Mouse (Mus musculus): ENCODE results near the gene Dph1. TPM values are rescaled to one million over a fixed set of nuclear protein-coding genes. Genes with fewer than 3 reads are reported as not detected.

The Dph1 gene
- polyA plus RNA-seq (2012; rRNA removed) = 12.8 and 16.6 TPM in 2 replicates

DNA sequence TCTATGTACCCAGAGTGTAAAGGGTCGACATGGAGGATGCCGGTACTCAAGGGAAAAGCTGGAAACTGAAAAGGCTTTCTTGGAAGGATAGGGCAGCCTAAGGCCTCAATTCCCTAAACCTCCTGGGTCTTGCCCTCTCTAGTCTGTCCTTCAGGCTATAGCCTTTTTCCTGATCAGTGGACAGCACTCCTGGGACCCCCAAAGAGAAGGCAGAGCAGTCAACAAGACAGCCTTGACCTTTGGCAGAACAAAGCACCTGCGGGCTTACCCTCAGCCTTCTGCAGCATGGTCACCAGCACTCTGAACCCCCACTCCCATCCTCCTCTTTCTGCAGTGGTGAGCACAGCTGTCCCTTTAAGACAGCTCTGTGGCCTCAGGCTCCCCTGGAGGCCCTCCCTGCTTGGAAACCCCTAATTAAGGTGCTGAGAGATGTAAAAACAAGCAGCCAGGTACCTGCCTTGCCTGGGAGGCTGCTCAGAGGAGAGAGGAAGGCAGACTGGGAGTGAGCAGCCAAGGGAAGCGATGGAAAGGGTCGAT is at the start of gene Dph1:
TSS of gene Dph1 (minus strand) at position 337 of the 537 bp plus-strand sequence.
- no peaks in the 10 kb centered on the region for H3K36me3 ChIP-seq (ENCODE audit: control insufficient read depth, insufficient read depth, low read length)
- no peaks in the 10 kb centered on the region for H3K27me3 ChIP-seq (ENCODE audit: control insufficient read depth, insufficient read depth, low read length)
- peak within 1 kb of the TSS; percentile 9; the same call in 1 of the 2 replicates for H3K27ac ChIP-seq (ENCODE audit: control insufficient read depth, insufficient read depth, low read depth, low read length)
- TF ChIP-seq POLR2A (IDR thresholded peaks at IDR 0.05; ENCODE audit: control insufficient read depth, low read depth, low read length) = no peak
- no peak for TF ChIP-seq CTCF (IDR thresholded peaks at IDR 0.05; ENCODE audit: control insufficient read depth, insufficient read depth, insufficient replicate concordance, low read depth, low read length)
- H3K4me3 ChIP-seq (ENCODE audit: control insufficient read depth, low read depth, low read length) = peak within 1 kb of the TSS; percentile 95
- H3K4me1 ChIP-seq (ENCODE audit: control insufficient read depth, insufficient read depth, low read length) = peaks cover 15% of the 10 kb centered on the region

DNA sequence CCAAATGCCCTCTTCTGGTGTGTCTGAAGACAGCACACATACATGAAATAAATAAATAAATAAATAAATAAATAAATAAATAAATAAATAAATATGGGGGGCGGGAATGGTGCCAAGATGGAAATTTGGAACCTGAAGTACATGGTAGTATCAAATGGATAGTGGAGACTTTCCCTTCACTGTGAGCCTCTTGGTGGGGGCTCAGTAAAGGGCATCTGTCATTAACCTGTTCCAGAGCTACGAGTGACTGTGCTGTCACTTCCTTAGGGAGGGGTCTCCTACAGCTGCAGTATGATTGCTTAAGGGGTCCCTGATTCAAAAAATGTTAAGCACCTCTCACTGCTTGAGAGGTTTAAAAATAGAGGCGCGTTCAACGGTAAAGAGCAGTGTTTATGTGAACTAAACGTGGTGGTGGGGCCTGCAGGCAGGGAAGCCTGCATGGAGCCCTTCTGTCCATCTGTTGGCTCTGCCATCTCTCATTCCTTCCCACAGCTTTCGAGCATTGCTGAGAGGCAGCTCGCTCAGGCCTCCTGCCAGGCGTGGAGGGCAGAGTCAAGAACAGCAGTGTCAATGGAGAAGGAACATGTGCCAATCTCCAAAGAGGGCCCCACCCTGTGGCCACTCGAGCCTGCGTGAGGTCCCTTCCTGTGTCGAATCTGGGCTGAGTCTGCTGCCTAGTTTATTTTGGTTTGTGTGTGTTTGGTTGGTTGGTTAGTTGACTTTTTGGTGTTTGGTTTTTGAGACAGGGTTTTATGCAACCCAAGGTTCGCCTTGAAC is 49.3 kb upstream of the Dph1 start:
- no peak for TF ChIP-seq POLR2A (IDR thresholded peaks at IDR 0.05; ENCODE audit: control insufficient read depth, low read depth, low read length)
- TF ChIP-seq CTCF (IDR thresholded peaks at IDR 0.05; ENCODE audit: control insufficient read depth, insufficient read depth, insufficient replicate concordance, low read depth, low read length) = no peak
- H3K4me1 ChIP-seq (ENCODE audit: control insufficient read depth, insufficient read depth, low read length) = peaks cover 15% of the 10 kb centered on the region
- H3K4me3 ChIP-seq (ENCODE audit: control insufficient read depth, low read depth, low read length) = no peak overlapping the region
- no peaks in the 10 kb centered on the region for H3K36me3 ChIP-seq (ENCODE audit: control insufficient read depth, insufficient read depth, low read length)
- H3K27me3 ChIP-seq (ENCODE audit: control insufficient read depth, insufficient read depth, low read length) = no peaks in the 10 kb centered on the region
- H3K27ac ChIP-seq (ENCODE audit: control insufficient read depth, insufficient read depth, low read depth, low read length) = no peak overlapping the region

DNA sequence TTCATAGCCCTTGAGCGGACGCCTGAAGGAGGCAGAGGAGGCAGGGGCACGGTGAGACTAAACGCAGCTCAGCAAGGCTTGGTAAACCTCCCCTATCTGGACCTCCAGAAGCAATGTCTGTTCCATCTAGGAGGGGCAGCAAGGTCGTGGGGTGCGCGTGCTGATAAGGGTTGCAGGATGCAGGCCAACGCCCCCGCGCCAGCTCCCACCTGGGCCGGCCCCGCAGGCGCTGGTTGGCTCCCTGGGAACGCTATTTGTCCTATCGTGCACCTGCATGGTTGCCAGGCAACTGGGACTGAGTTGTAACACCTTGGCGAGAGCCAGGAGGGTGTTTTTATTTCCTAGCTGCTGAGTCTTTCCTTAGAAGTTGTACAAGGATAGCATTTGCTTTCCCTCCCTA is 43.7 kb upstream of the Dph1 start:
- TF ChIP-seq CTCF (IDR thresholded peaks at IDR 0.05; ENCODE audit: control insufficient read depth, insufficient read depth, insufficient replicate concordance, low read depth, low read length) = no peak
- 0 out of 2 replicates have a peak, but pooled peaks have one; percentile 22 for TF ChIP-seq POLR2A (IDR thresholded peaks at IDR 0.05; ENCODE audit: control insufficient read depth, low read depth, low read length)
- Histone ChIP-seq H3K27ac (ENCODE audit: control insufficient read depth, insufficient read depth, low read depth, low read length) (no peak overlapping the region), H3K27me3 (ENCODE audit: control insufficient read depth, insufficient read depth, low read length) (no peaks in the 10 kb centered on the region), H3K36me3 (ENCODE audit: control insufficient read depth, insufficient read depth, low read length) (no peaks in the 10 kb centered on the region), H3K4me1 (ENCODE audit: control insufficient read depth, insufficient read depth, low read length) (peaks cover 16% of the 10 kb centered on the region), H3K4me3 (ENCODE audit: control insufficient read depth, low read depth, low read length) (no peak overlapping the region)

DNA sequence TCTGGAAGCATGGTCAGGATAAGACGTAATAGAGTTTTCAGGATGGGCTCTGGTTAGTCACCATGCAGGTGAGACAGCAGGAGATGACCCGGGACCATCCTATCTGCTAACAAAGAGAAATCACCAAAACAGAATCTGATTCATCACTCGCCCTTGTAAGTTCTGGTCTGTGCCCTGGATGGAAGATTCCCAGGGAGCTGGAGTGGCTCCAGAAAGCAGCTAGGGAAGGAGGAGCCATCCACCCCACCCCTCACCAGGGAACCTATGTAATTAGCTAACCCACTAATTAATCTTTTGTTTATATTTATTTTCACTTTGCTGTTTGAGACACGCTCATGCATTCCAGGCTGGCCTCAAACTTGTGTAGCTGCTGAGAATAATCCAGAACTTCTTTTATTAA is 41.4 kb upstream of the Dph1 start:
- Histone ChIP-seq H3K36me3 (ENCODE audit: control insufficient read depth, insufficient read depth, low read length) (no peaks in the 10 kb centered on the region), H3K27me3 (ENCODE audit: control insufficient read depth, insufficient read depth, low read length) (no peaks in the 10 kb centered on the region), H3K27ac (ENCODE audit: control insufficient read depth, insufficient read depth, low read depth, low read length) (no peak overlapping the region), H3K4me1 (ENCODE audit: control insufficient read depth, insufficient read depth, low read length) (peaks cover 16% of the 10 kb centered on the region), H3K4me3 (ENCODE audit: control insufficient read depth, low read depth, low read length) (no peak overlapping the region)
- TF ChIP-seq POLR2A (IDR thresholded peaks at IDR 0.05; ENCODE audit: control insufficient read depth, low read depth, low read length) = no peak
- TF ChIP-seq CTCF (IDR thresholded peaks at IDR 0.05; ENCODE audit: control insufficient read depth, insufficient read depth, insufficient replicate concordance, low read depth, low read length) = no peak

DNA sequence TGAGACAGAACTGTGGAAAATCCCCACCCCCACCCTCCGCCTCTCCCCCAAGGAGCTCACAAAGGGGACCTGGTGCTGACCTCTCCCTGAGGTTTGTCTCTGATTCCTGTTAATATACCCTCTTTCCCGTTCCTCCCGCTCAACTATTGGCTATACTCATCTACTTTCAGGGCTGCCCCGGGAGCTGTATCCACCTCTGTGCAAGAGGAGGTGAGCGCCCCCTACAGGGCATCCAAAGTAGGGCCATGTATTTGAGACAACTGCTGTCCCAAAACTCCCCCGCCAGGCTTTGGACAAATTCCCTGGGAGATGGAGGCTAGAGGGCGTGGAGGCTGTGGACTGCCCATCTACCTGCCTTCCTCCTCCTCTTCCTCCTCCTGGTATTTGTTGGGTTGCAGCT is 40.7 kb upstream of the Dph1 start:
- no peaks in the 10 kb centered on the region for H3K27me3 ChIP-seq (ENCODE audit: control insufficient read depth, insufficient read depth, low read length)
- H3K27ac ChIP-seq (ENCODE audit: control insufficient read depth, insufficient read depth, low read depth, low read length) = no peak overlapping the region
- no peak overlapping the region for H3K4me3 ChIP-seq (ENCODE audit: control insufficient read depth, low read depth, low read length)
- peaks cover 16% of the 10 kb centered on the region for H3K4me1 ChIP-seq (ENCODE audit: control insufficient read depth, insufficient read depth, low read length)
- TF ChIP-seq CTCF (IDR thresholded peaks at IDR 0.05; ENCODE audit: control insufficient read depth, insufficient read depth, insufficient replicate concordance, low read depth, low read length) (peak; percentile 77), POLR2A (IDR thresholded peaks at IDR 0.05; ENCODE audit: control insufficient read depth, low read depth, low read length) (no peak)
- H3K36me3 ChIP-seq (ENCODE audit: control insufficient read depth, insufficient read depth, low read length) = no peaks in the 10 kb centered on the region

DNA sequence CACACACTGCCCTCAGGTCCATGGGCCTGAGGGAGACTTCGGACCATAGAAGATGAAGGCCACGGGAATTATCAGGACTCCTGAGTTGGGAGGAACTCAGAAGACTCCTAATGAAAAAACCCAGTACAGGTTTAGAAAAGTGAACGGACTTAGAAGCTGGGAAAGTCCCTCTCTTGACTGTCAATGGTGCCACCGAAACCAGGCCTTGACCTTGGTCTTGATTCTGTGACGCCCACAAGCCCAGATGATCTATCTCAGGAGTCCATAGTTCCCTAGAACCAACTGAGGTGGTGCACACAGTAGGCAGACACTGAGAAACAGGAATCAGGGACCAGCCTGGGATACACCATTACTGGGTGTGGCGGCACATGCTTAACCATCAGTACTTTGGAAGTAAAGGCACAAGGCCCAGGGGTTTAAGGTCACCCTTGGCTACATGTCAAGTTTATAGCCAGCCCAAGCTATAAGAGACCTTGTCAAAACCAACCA is 39.3 kb upstream of the Dph1 start:
- Histone ChIP-seq H3K27me3 (ENCODE audit: control insufficient read depth, insufficient read depth, low read length) (no peaks in the 10 kb centered on the region), H3K4me3 (ENCODE audit: control insufficient read depth, low read depth, low read length) (no peak overlapping the region), H3K4me1 (ENCODE audit: control insufficient read depth, insufficient read depth, low read length) (peaks cover 16% of the 10 kb centered on the region), H3K27ac (ENCODE audit: control insufficient read depth, insufficient read depth, low read depth, low read length) (no peak overlapping the region), H3K36me3 (ENCODE audit: control insufficient read depth, insufficient read depth, low read length) (no peaks in the 10 kb centered on the region)
- TF ChIP-seq CTCF (IDR thresholded peaks at IDR 0.05; ENCODE audit: control insufficient read depth, insufficient read depth, insufficient replicate concordance, low read depth, low read length) (no peak), POLR2A (IDR thresholded peaks at IDR 0.05; ENCODE audit: control insufficient read depth, low read depth, low read length) (no peak)

DNA sequence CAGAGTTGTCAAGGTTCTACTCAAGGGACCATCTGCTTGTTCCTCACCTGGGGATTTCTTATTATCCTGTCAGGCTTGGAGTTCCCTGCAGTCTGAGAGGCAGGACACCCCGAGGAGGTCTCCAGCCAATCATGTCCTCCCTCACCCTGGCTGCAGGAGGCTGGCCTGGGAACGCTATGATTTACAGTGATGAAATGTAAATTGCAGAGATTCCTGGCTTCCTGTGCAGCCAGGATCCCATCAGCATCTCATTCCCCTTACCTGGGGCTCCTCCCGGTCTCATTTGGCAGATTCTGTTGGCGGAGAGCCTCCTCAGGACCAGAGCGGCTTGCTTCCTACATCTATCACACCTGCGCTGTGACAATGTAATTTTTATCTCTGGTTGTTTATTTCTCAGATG is 38.2 kb upstream of the Dph1 start:
- H3K4me1 ChIP-seq (ENCODE audit: control insufficient read depth, insufficient read depth, low read length) = peaks cover 6% of the 10 kb centered on the region
- H3K27ac ChIP-seq (ENCODE audit: control insufficient read depth, insufficient read depth, low read depth, low read length) = no peak overlapping the region
- H3K36me3 ChIP-seq (ENCODE audit: control insufficient read depth, insufficient read depth, low read length) = no peaks in the 10 kb centered on the region
- H3K4me3 ChIP-seq (ENCODE audit: control insufficient read depth, low read depth, low read length) = no peak overlapping the region
- TF ChIP-seq CTCF (IDR thresholded peaks at IDR 0.05; ENCODE audit: control insufficient read depth, insufficient read depth, insufficient replicate concordance, low read depth, low read length) (no peak), POLR2A (IDR thresholded peaks at IDR 0.05; ENCODE audit: control insufficient read depth, low read depth, low read length) (no peak)
- no peaks in the 10 kb centered on the region for H3K27me3 ChIP-seq (ENCODE audit: control insufficient read depth, insufficient read depth, low read length)
